Mouse (Mus musculus) spleen, postnatal 36 days (tissue): Measurements from ENCODE around the gene Grxcr1.

Experiments
- DNase-seq, 2 experiments: peaks; one replicate each; pipeline ENCODE4 v3.0.0; 2022; ENCODE audit warnings: low spot score in 2 of 2, mixed read lengths in 1 of 2

Gene Grxcr1

DNA sequence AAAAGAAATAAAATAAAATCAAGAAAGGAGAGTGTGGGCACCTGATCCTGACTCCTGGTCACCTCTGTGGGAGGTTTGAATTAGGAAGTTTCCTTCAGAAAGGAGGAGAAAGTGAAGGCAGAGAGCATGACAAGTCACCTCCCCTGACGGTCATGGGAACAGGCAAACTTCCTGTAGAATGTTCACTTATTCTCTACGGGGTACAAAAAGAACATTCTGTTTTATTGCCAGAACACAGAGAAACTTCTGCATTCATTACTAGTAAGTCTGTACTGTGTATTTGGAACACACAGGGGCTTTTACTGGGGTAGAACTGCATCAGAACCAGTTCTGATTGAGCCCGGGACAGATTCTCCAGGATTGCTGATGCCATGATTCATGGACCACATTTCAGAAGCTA, 55.5 kb downstream of the Grxcr1 start:
- DNase-seq = no peak

- DNase-seq = no peak
Measured at GRCm38 (mm10) chr5:68093085-68093484, 61.5 kb downstream of the Grxcr1 start.

DNA sequence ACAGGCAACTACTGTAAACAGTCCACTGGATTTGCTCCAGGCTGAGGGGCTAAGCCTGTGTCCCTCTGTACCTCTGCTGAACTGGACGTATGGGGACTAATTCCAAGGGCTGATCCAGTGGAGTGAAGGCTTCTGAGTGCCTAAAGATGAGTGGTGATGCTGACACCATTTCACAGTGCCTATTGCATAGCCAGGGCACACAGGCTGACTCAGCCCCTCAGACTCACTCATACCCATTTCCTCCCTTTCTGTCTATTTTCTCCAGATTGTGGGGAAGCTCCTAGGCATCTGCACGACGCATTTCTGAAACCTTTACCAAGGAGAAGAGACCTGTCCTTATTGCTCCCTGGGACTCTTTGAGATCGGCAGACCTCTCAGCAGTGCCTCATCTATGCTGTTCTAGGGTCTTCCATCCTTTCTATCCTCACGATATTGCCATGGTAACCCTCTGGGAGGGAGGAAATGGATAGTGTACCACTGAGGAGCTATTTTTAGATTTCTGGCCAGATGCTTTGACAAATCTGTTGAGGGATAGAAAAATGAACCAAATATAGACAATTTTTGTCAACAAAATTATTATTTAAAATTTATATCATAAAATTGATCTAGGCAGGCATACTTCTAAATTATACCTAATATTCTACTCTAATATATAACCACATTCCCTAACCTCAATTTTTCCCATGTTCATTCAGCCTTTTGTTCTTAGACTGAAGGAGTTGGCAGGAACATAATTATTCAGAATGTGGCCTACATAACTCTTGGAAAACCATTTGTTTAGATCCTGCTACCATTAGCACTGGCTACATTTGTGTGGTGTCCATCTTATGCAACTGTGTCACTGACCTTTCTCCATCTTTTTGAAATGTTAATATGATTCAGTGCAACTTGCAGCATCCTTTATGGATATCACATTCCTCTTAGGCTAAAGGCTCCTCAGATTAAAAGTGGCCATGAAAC, 66.3 kb downstream of the Grxcr1 start:
- no peak for DNase-seq

DNA sequence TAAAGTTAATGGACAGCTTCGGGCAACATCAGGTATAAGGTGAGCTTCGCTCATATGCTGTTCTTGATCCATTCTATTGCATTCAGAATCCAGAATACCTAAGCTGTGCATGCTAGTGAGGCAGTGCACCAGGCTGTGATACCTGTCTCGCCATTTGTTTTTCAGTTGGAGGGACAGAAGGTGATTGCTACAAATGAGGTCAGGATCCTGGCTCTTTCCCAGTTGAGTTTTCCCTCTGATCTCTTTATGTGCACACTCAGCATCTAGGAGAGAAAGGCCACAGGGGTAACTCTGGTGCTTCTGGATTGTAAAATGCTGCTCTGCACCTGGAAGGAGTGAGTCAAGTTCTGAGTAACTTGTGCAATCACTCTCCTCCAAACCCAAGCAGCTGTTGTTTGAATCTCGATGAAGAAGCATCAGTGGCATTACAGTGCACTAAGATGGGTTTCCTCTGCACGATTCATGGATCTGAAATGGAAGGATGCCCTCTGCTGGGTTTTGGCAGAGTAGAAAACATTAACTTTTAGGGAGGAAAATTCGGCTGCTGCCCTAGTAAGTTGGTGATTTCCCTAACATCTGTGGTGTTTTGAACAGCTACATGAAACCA, 80.9 kb downstream of the Grxcr1 start:
- no peak for DNase-seq

GRCm38 (mm10) chr5:68120880-68121279, 89.2 kb downstream of the Grxcr1 start:
- DNase-seq = no peak

- no peak for DNase-seq
Measured at GRCm38 (mm10) chr5:68122883-68123282, 91.2 kb downstream of the Grxcr1 start.

- no peak for DNase-seq
Measured at GRCm38 (mm10) chr5:68125478-68125877, 93.8 kb downstream of the Grxcr1 start.

DNA sequence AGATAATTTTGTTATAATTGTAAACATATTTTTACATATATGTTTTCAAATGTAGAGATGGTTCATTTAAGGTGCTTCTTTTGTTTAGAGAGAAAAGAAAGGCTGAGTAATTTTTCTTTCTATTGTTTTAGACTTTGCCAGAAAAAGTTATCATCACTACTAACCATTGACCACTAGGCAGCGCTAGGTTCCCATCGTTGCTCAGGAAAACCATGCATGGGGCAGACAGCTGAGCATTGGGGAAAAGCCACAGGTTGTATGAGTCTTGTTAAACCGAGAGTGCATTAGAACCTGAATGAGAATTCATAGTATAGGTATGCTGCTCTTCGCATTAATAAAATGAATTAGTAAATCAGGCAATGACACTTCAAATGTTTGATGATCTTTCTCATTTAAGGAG, 96.8 kb downstream of the Grxcr1 start:
- DNase-seq = no peak

DNA sequence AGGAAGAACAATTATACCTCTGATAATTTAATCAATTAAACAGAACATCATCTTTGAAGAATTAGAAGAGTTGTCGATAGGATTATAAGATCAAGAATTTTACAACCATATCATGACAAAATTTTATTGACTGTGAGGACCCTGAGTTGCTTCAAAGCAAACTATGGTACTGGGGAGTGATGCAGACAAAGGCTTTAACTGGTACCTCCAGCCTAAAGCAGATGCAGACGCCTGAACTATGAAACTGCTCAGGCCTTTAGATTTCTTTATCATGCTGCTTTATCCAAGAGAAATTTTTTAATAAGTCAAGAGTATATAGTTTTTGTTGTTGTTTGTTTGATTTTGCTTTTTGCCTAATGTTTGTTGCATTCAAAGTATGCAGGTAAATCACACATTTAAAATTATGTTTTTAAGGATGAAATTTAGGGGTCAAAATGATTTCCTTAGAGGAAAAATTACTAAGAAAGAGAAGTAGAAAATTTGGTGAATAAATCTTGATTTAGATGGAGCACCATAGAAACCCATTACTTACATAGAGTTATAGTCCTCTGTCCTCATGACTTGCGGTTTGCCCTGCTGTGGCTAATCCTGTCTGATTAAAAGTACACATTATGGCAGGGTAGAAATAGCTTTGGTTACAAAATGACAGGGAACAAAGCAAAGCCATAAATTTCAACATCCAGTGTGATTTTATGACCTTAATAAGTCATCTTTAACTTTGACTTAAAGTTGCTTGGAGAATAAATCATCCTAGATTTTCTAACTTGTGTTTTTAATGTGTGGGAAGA, 97.4 kb downstream of the Grxcr1 start:
- DNase-seq = no peak

GRCm38 (mm10) chr5:68146818-68147217, 115.2 kb downstream of the Grxcr1 start:
- DNase-seq = no peak

DNA sequence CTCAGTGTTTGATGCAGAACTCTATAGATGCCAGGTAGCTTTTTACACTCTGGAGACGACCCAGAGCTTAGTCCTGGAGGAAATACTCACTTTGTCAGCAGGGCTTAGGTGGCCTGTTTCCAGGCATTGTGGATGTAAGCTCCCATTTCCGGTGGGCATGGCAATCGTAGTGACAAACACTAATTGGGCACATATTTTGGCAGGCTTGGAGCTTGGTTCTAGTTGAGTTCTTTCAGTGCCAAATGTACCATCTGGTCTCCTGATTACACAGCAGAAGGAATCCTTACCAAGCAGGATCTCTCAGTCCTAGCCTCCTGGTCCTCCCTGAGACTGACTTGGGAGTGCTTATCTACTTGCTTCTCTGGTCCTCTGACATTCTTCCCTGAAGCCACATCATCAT, 118.3 kb downstream of the Grxcr1 start:
- DNase-seq = no peak

- no peak for DNase-seq
Measured at GRCm38 (mm10) chr5:68150347-68151043, 118.9 kb downstream of the Grxcr1 start.

- DNase-seq = no peak
Measured at GRCm38 (mm10) chr5:68162503-68162902, 130.9 kb downstream of the Grxcr1 start.

DNA sequence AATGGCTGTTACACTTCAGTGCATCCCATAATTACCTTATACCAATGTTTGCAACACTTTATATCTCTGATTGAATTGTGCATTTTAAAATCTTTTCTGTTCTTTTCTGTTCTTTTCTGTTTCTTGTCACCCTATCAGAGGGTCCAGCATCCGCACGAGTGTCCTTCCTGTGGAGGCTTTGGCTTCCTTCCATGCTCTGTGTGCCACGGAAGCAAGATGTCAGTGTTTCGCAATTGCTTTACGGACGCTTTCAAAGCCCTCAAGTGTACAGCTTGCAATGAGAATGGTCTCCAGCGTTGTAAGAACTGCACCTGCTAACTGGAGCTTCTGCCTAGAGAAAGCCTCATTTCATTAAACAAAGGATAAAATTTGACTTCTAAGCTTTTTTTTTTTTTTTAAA, 134.3 kb downstream of the Grxcr1 start:
- no peak for DNase-seq
